Mouse (Mus musculus): ENCODE measurements at regions not wholly inside any gene's neighbourhood (a gene's known extent, or its start where the extent isn't known, plus 50 kb on each side); places are given as distances from the start of the nearest gene placed in this dataset.

- ATAC-seq (ENCODE audit: low read depth) = no peak
- WGBS = 92% methylated on average over 3 of the region's 3 CpGs
Observed at GRCm38 (mm10) chr2:160148936-160149335, 185.0 kb downstream of the Gm826 start.

GRCm38 (mm10) chr2:160148516-160148915 lies 185.4 kb downstream of the Gm826 start:
- H3K4me2 ChIP-seq (ENCODE audit: low read depth, low read length) = no peak overlapping the region
- H3K4me1 ChIP-seq (ENCODE audit: control insufficient read depth, insufficient read depth, low read length) = no peaks in the 10 kb centered on the region
- H3K9me3 ChIP-seq (ENCODE audit: control insufficient read depth, low read length) = no peaks in the 10 kb centered on the region
- H3K27ac ChIP-seq (ENCODE audit: low read depth, low read length) = no peak overlapping the region
- no peak overlapping the region for H3K4me3 ChIP-seq (ENCODE audit: low read depth, low read length)
- 69% methylated on average over 10 of the region's 10 CpGs for WGBS
- H3K9ac ChIP-seq (replicated peaks; ENCODE audit: low read depth, low read length) = no peak overlapping the region
- no peaks in the 10 kb centered on the region for H3K27me3 ChIP-seq (ENCODE audit: control insufficient read depth, insufficient read depth, low read length)
- no peak for ATAC-seq (ENCODE audit: low read depth)
- no peaks in the 10 kb centered on the region for H3K36me3 ChIP-seq (ENCODE audit: control insufficient read depth, insufficient read depth, low read length)

More at GRCm38 (mm10) chr2:160148936-160149335, 185.0 kb downstream of the Gm826 start:
- Histone ChIP-seq H3K27me3 (ENCODE audit: control insufficient read depth, insufficient read depth, low read length) (no peaks in the 10 kb centered on the region), H3K4me1 (ENCODE audit: control insufficient read depth, insufficient read depth, low read length) (no peaks in the 10 kb centered on the region), H3K36me3 (ENCODE audit: control insufficient read depth, insufficient read depth, low read length) (no peaks in the 10 kb centered on the region), H3K4me3 (ENCODE audit: low read depth, low read length) (no peak overlapping the region), H3K9me3 (ENCODE audit: control insufficient read depth, low read length) (no peaks in the 10 kb centered on the region), H3K9ac (replicated peaks; ENCODE audit: low read depth, low read length) (no peak overlapping the region), H3K27ac (ENCODE audit: low read depth, low read length) (no peak overlapping the region), H3K4me2 (ENCODE audit: low read depth, low read length) (no peak overlapping the region)

DNA sequence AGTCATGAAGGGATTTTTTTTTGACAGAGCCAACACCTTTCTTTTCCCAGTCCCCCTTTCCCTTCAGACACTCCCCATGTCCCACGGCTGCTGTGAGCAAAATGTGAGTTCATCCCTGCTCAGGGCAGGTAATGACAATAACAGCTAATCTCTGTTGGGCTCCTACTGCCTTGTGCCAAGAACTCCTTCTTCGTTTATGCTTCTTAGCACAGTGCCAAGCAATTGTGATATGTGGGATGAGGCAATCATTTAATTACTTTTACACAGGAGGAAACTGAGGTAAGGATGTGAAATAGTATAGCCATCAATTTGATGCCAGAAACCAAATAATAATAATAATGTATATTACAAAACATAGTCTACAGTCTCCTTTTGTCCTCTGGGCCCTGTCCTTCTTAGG lies 185.9 kb downstream of the Gm826 start:
- no peak overlapping the region for H3K4me3 ChIP-seq (ENCODE audit: low read depth, low read length)
- H3K36me3 ChIP-seq (ENCODE audit: control insufficient read depth, insufficient read depth, low read length) = no peaks in the 10 kb centered on the region
- H3K27ac ChIP-seq (ENCODE audit: low read depth, low read length) = no peak overlapping the region
- H3K4me2 ChIP-seq (ENCODE audit: low read depth, low read length) = no peak overlapping the region
- ATAC-seq (ENCODE audit: low read depth) = no peak
- WGBS = 67% methylated on average over 2 of the region's 2 CpGs
- H3K9me3 ChIP-seq (ENCODE audit: control insufficient read depth, low read length) = no peaks in the 10 kb centered on the region
- H3K9ac ChIP-seq (replicated peaks; ENCODE audit: low read depth, low read length) = no peak overlapping the region
- H3K4me1 ChIP-seq (ENCODE audit: control insufficient read depth, insufficient read depth, low read length) = no peaks in the 10 kb centered on the region
- no peaks in the 10 kb centered on the region for H3K27me3 ChIP-seq (ENCODE audit: control insufficient read depth, insufficient read depth, low read length)

DNA sequence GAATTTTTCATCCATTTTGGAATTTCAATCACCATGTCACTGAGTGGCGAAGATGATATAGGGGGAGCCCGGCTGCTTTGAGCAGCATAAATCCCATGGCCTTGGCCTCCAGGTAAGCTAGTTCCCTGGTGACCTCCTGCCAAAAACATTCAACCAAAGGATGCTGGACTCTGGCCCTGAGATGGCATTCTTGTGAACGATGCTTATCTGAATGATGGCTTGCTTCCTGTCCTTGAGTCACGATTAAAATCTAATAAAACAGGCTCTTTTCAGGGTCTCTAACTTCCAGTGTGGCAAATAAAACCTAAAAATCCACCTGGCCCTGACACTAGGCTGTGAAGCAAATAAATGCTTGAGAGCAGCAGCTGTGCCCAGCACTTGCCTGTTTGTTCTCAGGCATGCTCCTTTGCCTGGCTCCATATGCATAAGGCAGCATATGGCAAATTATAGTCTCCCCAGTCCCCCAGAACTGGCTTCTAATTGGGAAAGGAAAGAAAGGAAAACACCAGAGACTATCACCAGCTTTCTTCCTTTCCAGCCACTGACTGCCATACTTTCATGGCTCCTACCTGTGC lies 193.7 kb downstream of the Gm826 start:
- 70% methylated on average over 4 of the region's 4 CpGs for WGBS
- Histone ChIP-seq H3K27me3 (ENCODE audit: control insufficient read depth, insufficient read depth, low read length) (no peaks in the 10 kb centered on the region), H3K4me3 (ENCODE audit: low read depth, low read length) (no peak overlapping the region), H3K36me3 (ENCODE audit: control insufficient read depth, insufficient read depth, low read length) (no peaks in the 10 kb centered on the region), H3K27ac (ENCODE audit: low read depth, low read length) (no peak overlapping the region), H3K4me1 (ENCODE audit: control insufficient read depth, insufficient read depth, low read length) (no peaks in the 10 kb centered on the region), H3K9me3 (ENCODE audit: control insufficient read depth, low read length) (no peaks in the 10 kb centered on the region), H3K9ac (replicated peaks; ENCODE audit: low read depth, low read length) (no peak overlapping the region), H3K4me2 (ENCODE audit: low read depth, low read length) (no peak overlapping the region)
- no peak for ATAC-seq (ENCODE audit: low read depth)

DNA sequence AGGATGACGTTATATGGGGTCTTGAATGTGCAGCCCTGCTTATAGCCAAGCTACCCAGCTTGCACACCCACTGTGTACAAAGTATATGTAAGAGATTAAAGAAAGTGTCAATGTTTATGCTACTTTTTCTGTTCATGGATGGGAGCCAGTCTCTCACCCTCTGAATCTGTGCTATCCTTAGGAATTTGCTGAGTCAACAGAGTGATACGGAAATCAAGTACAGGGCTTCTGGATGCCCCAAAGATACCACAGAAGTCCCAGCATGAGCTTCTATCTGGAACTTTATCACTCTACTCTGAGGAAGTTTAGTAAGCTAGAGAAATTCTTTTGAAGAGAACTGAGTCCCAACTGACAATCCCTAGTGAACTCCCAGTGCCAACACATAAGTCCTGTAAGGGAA lies 195.9 kb downstream of the Gm826 start:
- H3K4me2 ChIP-seq (ENCODE audit: low read depth, low read length) = no peak overlapping the region
- 88% methylated on average over 2 of the region's 2 CpGs for WGBS

GRCm38 (mm10) chr2:160131797-160132196 lies 202.2 kb downstream of the Gm826 start:
- 52% methylated on average over 2 of the region's 2 CpGs for WGBS
- H3K27me3 ChIP-seq (ENCODE audit: control insufficient read depth, insufficient read depth, low read length) = no peaks in the 10 kb centered on the region
- no peaks in the 10 kb centered on the region for H3K36me3 ChIP-seq (ENCODE audit: control insufficient read depth, insufficient read depth, low read length)
- H3K4me1 ChIP-seq (ENCODE audit: control insufficient read depth, insufficient read depth, low read length) = no peaks in the 10 kb centered on the region
- no peak overlapping the region for H3K4me2 ChIP-seq (ENCODE audit: low read depth, low read length)
- H3K27ac ChIP-seq (ENCODE audit: low read depth, low read length) = no peak overlapping the region
- no peak overlapping the region for H3K4me3 ChIP-seq (ENCODE audit: low read depth, low read length)
- no peak for ATAC-seq (ENCODE audit: low read depth)
- H3K9me3 ChIP-seq (ENCODE audit: control insufficient read depth, low read length) = no peaks in the 10 kb centered on the region
- H3K9ac ChIP-seq (replicated peaks; ENCODE audit: low read depth, low read length) = no peak overlapping the region

More for the DNA sequence above, 195.9 kb downstream of the Gm826 start:
- Histone ChIP-seq H3K4me3 (ENCODE audit: low read depth, low read length) (no peak overlapping the region), H3K27ac (ENCODE audit: low read depth, low read length) (no peak overlapping the region), H3K9ac (replicated peaks; ENCODE audit: low read depth, low read length) (no peak overlapping the region), H3K36me3 (ENCODE audit: control insufficient read depth, insufficient read depth, low read length) (no peaks in the 10 kb centered on the region), H3K9me3 (ENCODE audit: control insufficient read depth, low read length) (no peaks in the 10 kb centered on the region), H3K4me1 (ENCODE audit: control insufficient read depth, insufficient read depth, low read length) (no peaks in the 10 kb centered on the region), H3K27me3 (ENCODE audit: control insufficient read depth, insufficient read depth, low read length) (no peaks in the 10 kb centered on the region)
- no peak for ATAC-seq (ENCODE audit: low read depth)

DNA sequence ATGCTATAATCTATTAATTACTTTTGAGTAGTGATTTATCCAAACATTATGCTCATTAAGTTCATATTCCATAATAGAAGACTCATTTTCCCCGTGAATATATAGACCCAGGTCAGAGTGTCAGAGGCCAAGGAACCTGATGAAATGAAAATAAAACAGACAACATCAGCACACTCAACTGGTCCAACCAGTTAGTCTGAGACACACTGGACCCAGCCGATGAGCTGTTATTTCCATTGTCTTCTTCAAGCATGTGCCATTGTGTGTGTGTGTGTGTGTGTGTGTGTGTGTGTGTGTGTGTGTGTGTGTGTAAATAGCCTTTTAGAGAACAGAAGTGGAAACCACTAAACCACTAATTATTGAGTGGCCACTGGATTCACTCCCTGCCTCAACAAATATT lies 202.6 kb downstream of the Gm826 start:
- no peaks in the 10 kb centered on the region for H3K27me3 ChIP-seq (ENCODE audit: control insufficient read depth, insufficient read depth, low read length)
- no peaks in the 10 kb centered on the region for H3K9me3 ChIP-seq (ENCODE audit: control insufficient read depth, low read length)
- no peaks in the 10 kb centered on the region for H3K4me1 ChIP-seq (ENCODE audit: control insufficient read depth, insufficient read depth, low read length)
- H3K4me2 ChIP-seq (ENCODE audit: low read depth, low read length) = no peak overlapping the region
- ATAC-seq (ENCODE audit: low read depth) = no peak
- H3K4me3 ChIP-seq (ENCODE audit: low read depth, low read length) = no peak overlapping the region
- H3K27ac ChIP-seq (ENCODE audit: low read depth, low read length) = no peak overlapping the region
- 73% methylated on average over 2 of the region's 2 CpGs for WGBS
- H3K36me3 ChIP-seq (ENCODE audit: control insufficient read depth, insufficient read depth, low read length) = no peaks in the 10 kb centered on the region
- no peak overlapping the region for H3K9ac ChIP-seq (replicated peaks; ENCODE audit: low read depth, low read length)

GRCm38 (mm10) chr2:160117148-160117547 lies 216.8 kb downstream of the Gm826 start:
- Histone ChIP-seq H3K4me1 (ENCODE audit: control insufficient read depth, insufficient read depth, low read length) (no peaks in the 10 kb centered on the region), H3K4me3 (ENCODE audit: low read depth, low read length) (no peak overlapping the region), H3K36me3 (ENCODE audit: control insufficient read depth, insufficient read depth, low read length) (no peaks in the 10 kb centered on the region), H3K9me3 (ENCODE audit: control insufficient read depth, low read length) (no peaks in the 10 kb centered on the region), H3K9ac (replicated peaks; ENCODE audit: low read depth, low read length) (no peak overlapping the region), H3K4me2 (ENCODE audit: low read depth, low read length) (no peak overlapping the region), H3K27me3 (ENCODE audit: control insufficient read depth, insufficient read depth, low read length) (no peaks in the 10 kb centered on the region), H3K27ac (ENCODE audit: low read depth, low read length) (no peak overlapping the region)
- ATAC-seq (ENCODE audit: low read depth) = no peak

DNA sequence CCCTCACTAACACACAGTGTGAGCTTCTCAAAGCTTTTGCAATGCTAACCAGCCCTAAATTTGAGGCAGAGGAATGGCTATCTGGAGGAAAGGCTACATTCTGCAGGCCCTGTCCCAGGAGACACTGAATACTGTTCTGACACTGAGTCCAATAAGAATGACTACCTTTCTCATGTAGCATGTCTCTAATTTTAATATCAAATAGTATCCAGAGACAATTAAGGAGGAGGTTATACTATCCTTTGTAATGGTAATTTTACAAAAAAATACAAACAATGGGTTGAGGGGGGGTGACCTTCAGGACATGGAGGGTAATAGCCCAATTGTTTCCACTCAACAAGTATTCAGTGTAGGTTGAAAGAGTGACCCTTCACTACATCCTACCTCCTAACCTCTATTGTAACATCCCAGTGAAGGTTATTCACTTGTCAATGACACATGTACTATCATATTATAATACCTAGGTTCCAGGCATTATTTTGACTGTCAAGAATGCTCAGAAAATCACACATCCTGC lies 222.7 kb downstream of the Gm826 start:
- H3K27ac ChIP-seq (ENCODE audit: low read depth, low read length) = no peak overlapping the region

More for the DNA sequence above, 222.7 kb downstream of the Gm826 start:
- H3K4me2 ChIP-seq (ENCODE audit: low read depth, low read length) = no peak overlapping the region
- H3K4me1 ChIP-seq (ENCODE audit: control insufficient read depth, insufficient read depth, low read length) = no peaks in the 10 kb centered on the region
- H3K4me3 ChIP-seq (ENCODE audit: low read depth, low read length) = no peak overlapping the region
- no peaks in the 10 kb centered on the region for H3K36me3 ChIP-seq (ENCODE audit: control insufficient read depth, insufficient read depth, low read length)
- H3K27me3 ChIP-seq (ENCODE audit: control insufficient read depth, insufficient read depth, low read length) = no peaks in the 10 kb centered on the region
- no peaks in the 10 kb centered on the region for H3K9me3 ChIP-seq (ENCODE audit: control insufficient read depth, low read length)
- no peak overlapping the region for H3K9ac ChIP-seq (replicated peaks; ENCODE audit: low read depth, low read length)
- no peak for ATAC-seq (ENCODE audit: low read depth)
